Mouse (Mus musculus) forebrain, embryonic 16.5 days (tissue): ENCODE data around the gene Ubac2. TPM values are rescaled to one million over a fixed set of nuclear protein-coding genes. Genes with fewer than 3 reads are reported as not detected.

Experiments used
- ATAC-seq: fragments of 200-750 bp; cut with Nextera tagmentation; 2 replicates; pipeline ENCODE4 v1.8.0; 2017; ENCODE audit warnings: mild to moderate bottlenecking, moderate library complexity
- H3K27ac ChIP-seq: fragments of 300-500 bp; sonication (generic); 2 replicates; pipeline ENCODE4 v1.5.1; 2014; ENCODE audit warnings: low read length, control low read depth
- H3K27me3 ChIP-seq: fragments of 300-500 bp; sonication (generic); replicated peaks from 2 replicates; pipeline ENCODE4 v1.6.1; 2014; ENCODE audit warnings: low read length; ENCODE audit not compliant: control insufficient read depth, insufficient read depth
- H3K36me3 ChIP-seq: fragments of 300-500 bp; sonication (generic); 2 replicates; pipeline ENCODE4 v1.6.1; 2014; ENCODE audit not compliant: control insufficient read depth, insufficient read depth
- H3K4me1 ChIP-seq: fragments of 300-500 bp; sonication (generic); replicated peaks from 2 replicates; pipeline ENCODE4 v1.6.1; 2014; ENCODE audit warnings: low read length; ENCODE audit not compliant: control insufficient read depth, insufficient read depth
- H3K4me2 ChIP-seq: fragments of 300-500 bp; sonication (generic); 2 replicates; pipeline ENCODE4 v1.6.1; 2014; ENCODE audit warnings: mild to moderate bottlenecking, low read length, control low read depth
- H3K4me3 ChIP-seq: fragments of 300-500 bp; sonication (generic); replicated peaks from 2 replicates; pipeline ENCODE4 v1.5.1; 2014; ENCODE audit warnings: mild to moderate bottlenecking, low read length, control low read depth
- H3K9ac ChIP-seq: fragments of 300-500 bp; sonication (generic); replicated peaks from 2 replicates; pipeline ENCODE4 v1.6.1; 2014; ENCODE audit warnings: low read depth, low read length, control low read depth
- H3K9me3 ChIP-seq: fragments of 300-500 bp; sonication (generic); 2 replicates; pipeline ENCODE4 v1.6.1; 2016; ENCODE audit warnings: low read length; ENCODE audit not compliant: control insufficient read depth
- WGBS: fragments of 180-500 bp; shearing (Covaris S2); extraction: QIAGEN DNeasy Blood & Tissue Kit; methylation state at CpG from one replicate; pipeline ENCODE4 v1.1.7; 2014; 5-methylcytosine and 5-hydroxymethylcytosine counted together
- polyA plus RNA-seq: library from polyadenylated mRNA; unstranded; fragments of >200 nt; fragmentation: Nextera tagmentation; extraction: Ambion mirVana; gene quantifications from 2 replicates; pipeline ENCODE4 v1.2.1, GENCODE M21; 2015

Ubac2 gene
- polyA plus RNA-seq, 1 experiment from 2014 or later = 51.0 TPM

GRCm38 (mm10) chr14:121959538-121959980, 81.1 kb downstream of the Ubac2 start:
- H3K4me3 ChIP-seq = no peak overlapping the region
- no peak for ATAC-seq
- H3K4me2 ChIP-seq = no peak overlapping the region
- peaks cover 6% of the 10 kb centered on the region for H3K4me1 ChIP-seq
- H3K27ac ChIP-seq = no peak overlapping the region
- H3K9me3 ChIP-seq = no peaks in the 10 kb centered on the region
- no peaks in the 10 kb centered on the region for H3K36me3 ChIP-seq
- WGBS = 90% methylated on average over 3 of the region's 3 CpGs
- no peaks in the 10 kb centered on the region for H3K27me3 ChIP-seq
- no peak overlapping the region for H3K9ac ChIP-seq

GRCm38 (mm10) chr14:121960031-121960430, 81.6 kb downstream of the Ubac2 start:
- no peak for ATAC-seq
- H3K9ac ChIP-seq = no peak overlapping the region
- H3K27me3 ChIP-seq = no peaks in the 10 kb centered on the region
- no peaks in the 10 kb centered on the region for H3K9me3 ChIP-seq
- 91% methylated on average over 4 of the region's 4 CpGs for WGBS
- no peaks in the 10 kb centered on the region for H3K36me3 ChIP-seq
- H3K27ac ChIP-seq = no peak overlapping the region
- H3K4me2 ChIP-seq = no peak overlapping the region
- no peak overlapping the region for H3K4me3 ChIP-seq
- H3K4me1 ChIP-seq = peaks cover 6% of the 10 kb centered on the region

- ATAC-seq = no peak
- Histone ChIP-seq H3K9me3 (no peaks in the 10 kb centered on the region), H3K4me2 (no peak overlapping the region), H3K27me3 (no peaks in the 10 kb centered on the region), H3K36me3 (no peaks in the 10 kb centered on the region), H3K4me3 (no peak overlapping the region), H3K9ac (no peak overlapping the region), H3K27ac (no peak overlapping the region), H3K4me1 (peaks cover 6% of the 10 kb centered on the region)
- 88% methylated on average over 2 of the region's 2 CpGs for WGBS
These were observed 82.1 kb downstream of the Ubac2 start for GRCm38 (mm10) chr14:121960531-121960930.

- Histone ChIP-seq H3K9ac (no peak overlapping the region), H3K36me3 (no peaks in the 10 kb centered on the region), H3K9me3 (no peaks in the 10 kb centered on the region), H3K27me3 (no peaks in the 10 kb centered on the region), H3K4me2 (no peak overlapping the region), H3K4me1 (peaks cover 6% of the 10 kb centered on the region), H3K27ac (no peak overlapping the region), H3K4me3 (no peak overlapping the region)
- WGBS = 73% methylated on average over 6 of the region's 6 CpGs
- ATAC-seq = no peak
These were observed 82.6 kb downstream of the Ubac2 start for GRCm38 (mm10) chr14:121960997-121961396.

- Histone ChIP-seq H3K9me3 (no peaks in the 10 kb centered on the region), H3K36me3 (no peaks in the 10 kb centered on the region)
- WGBS = 82% methylated on average over 12 of the region's 12 CpGs
These were observed 83.2 kb downstream of the Ubac2 start for GRCm38 (mm10) chr14:121961496-121962127.

GRCm38 (mm10) chr14:121962128-121962890, 83.9 kb downstream of the Ubac2 start:
- no peak overlapping the region for H3K4me2 ChIP-seq
- 82% methylated on average over 14 of the region's 14 CpGs for WGBS
- no peak for ATAC-seq
- H3K9ac ChIP-seq = no peak overlapping the region
- peaks cover 6% of the 10 kb centered on the region for H3K4me1 ChIP-seq
- H3K27ac ChIP-seq = no peak overlapping the region
- no peak overlapping the region for H3K4me3 ChIP-seq
- H3K9me3 ChIP-seq = no peaks in the 10 kb centered on the region
- no peaks in the 10 kb centered on the region for H3K36me3 ChIP-seq
- no peaks in the 10 kb centered on the region for H3K27me3 ChIP-seq

More at GRCm38 (mm10) chr14:121961496-121962127, 83.2 kb downstream of the Ubac2 start:
- no peaks in the 10 kb centered on the region for H3K27me3 ChIP-seq
- H3K27ac ChIP-seq = no peak overlapping the region
- no peak for ATAC-seq
- no peak overlapping the region for H3K4me2 ChIP-seq
- no peak overlapping the region for H3K9ac ChIP-seq
- H3K4me1 ChIP-seq = peaks cover 6% of the 10 kb centered on the region
- no peak overlapping the region for H3K4me3 ChIP-seq

- peak; percentile 84 for ATAC-seq
- Histone ChIP-seq H3K9ac (no peak overlapping the region), H3K27ac (no peak overlapping the region), H3K4me1 (peaks cover 6% of the 10 kb centered on the region), H3K4me2 (no peak overlapping the region), H3K9me3 (no peaks in the 10 kb centered on the region), H3K4me3 (no peak overlapping the region), H3K27me3 (no peaks in the 10 kb centered on the region), H3K36me3 (no peaks in the 10 kb centered on the region)
- 52% methylated on average over 9 of the region's 9 CpGs for whole genome bisulfite sequencing
These were observed 85.0 kb downstream of the Ubac2 start for GRCm38 (mm10) chr14:121963251-121963941.

- Histone ChIP-seq H3K9me3 (no peaks in the 10 kb centered on the region), H3K36me3 (no peaks in the 10 kb centered on the region), H3K27me3 (no peaks in the 10 kb centered on the region), H3K4me3 (no peak overlapping the region), H3K9ac (no peak overlapping the region), H3K4me2 (no peak overlapping the region), H3K4me1 (peaks cover 6% of the 10 kb centered on the region), H3K27ac (no peak overlapping the region)
- 32% methylated on average over 4 of the region's 4 CpGs for WGBS
- peak; percentile 64 for ATAC-seq
These were observed 85.5 kb downstream of the Ubac2 start for GRCm38 (mm10) chr14:121963942-121964335.

- no peak for ATAC-seq
- Histone ChIP-seq H3K4me1 (peaks cover 6% of the 10 kb centered on the region), H3K4me3 (no peak within 1 kb of the TSS), H3K9me3 (no peaks in the 10 kb centered on the region), H3K27ac (no peak within 1 kb of the TSS), H3K36me3 (no peaks in the 10 kb centered on the region), H3K9ac (no peak within 1 kb of the TSS), H3K4me2 (no peak within 1 kb of the TSS), H3K27me3 (no peaks in the 10 kb centered on the region)
- WGBS = 62% methylated on average over 6 of the region's 6 CpGs
These were observed 86.6 kb downstream of the Ubac2 start, which contains the start of gene Gpr183 for GRCm38 (mm10) chr14:121964990-121965389. Gpr183 (minus strand) TSS chr14:121965195.
